Mouse (Mus musculus) erythroid progenitor cell, adult 5-6 weeks (primary cell): ENCODE data around the gene Ralb. TPM values are rescaled to one million over a fixed set of nuclear protein-coding genes. Genes with fewer than 3 reads are reported as not detected.

Experiments used
- ATAC-seq: replicated peaks from 2 replicates; pipeline ENCODE4 v1.8.0; 2016; ENCODE audit warnings: moderate number of reproducible peaks, mild to moderate bottlenecking, moderate TSS enrichment, inconsistent platforms; ENCODE audit not compliant: poor library complexity, low FRiP score, severe bottlenecking
- total RNA-seq, 2 experiments: library from RNA; stranded (forward) in 1 of 2; stranded (reverse) in 1 of 2; fragments of 150-400 nt in 1 of 2; fragments of 186-747, 209-891 nt in 1 of 2; gene quantifications; 2 replicates each; pipeline versions ENCODE4 v1.2.3 to v1.2.4; 2015 to 2017; ENCODE audit warnings: low replicate concordance in 2 of 2

Ralb gene
- total RNA-seq, 2 experiments from 2014 or later, result 2.2 to 10.1 TPM

- ATAC-seq, result no peak
Measured at GRCm38 (mm10) chr1:119457993-119458605, 46.5 kb downstream of the Ralb start.

DNA sequence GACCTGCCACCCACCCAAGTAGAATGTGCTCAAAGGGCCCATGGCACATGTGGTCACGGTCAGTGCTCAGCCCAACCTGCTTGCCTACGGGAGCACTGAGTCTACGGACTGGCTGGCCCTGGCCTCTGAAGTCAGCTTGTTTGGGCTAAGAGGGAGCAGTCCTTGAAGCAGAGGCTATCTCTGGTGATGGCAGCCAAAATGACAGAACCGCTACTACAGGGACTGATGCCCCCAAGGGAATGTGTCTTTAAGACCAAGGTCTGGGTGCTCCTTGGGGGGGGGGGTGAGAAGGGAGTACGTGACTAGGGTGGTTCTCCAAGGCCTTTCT is 47.1 kb downstream of the Ralb start:
- ATAC-seq, result no peak

GRCm38 (mm10) chr1:119456671-119457527 is 47.7 kb downstream of the Ralb start:
- ATAC-seq, result no peak

GRCm38 (mm10) chr1:119453731-119454130 is 50.9 kb downstream of the Ralb start:
- ATAC-seq, result no peak

DNA sequence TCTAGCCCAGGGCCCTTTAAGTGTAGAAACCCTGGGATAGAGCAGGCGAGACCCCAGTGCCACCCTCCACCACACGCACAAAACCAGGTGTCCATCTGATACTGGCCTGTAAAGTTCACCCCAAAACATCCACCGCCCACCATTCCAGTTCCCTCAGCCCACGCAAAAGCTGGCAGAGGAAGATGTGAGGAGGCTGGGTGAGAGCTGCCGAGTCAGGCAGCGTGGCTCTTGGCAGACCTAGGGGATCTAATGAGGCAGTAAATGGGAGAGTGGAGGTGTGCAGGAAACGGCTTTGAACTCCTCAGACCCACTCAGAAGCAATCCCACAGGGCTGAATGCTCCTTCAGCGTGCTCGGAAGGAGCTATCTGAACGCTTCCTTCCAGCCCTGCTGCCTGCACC is 53.2 kb downstream of the Ralb start:
- ATAC-seq, result no peak

GRCm38 (mm10) chr1:119450651-119451345 is 53.8 kb downstream of the Ralb start:
- no peak for ATAC-seq

GRCm38 (mm10) chr1:119446753-119447283 is 57.8 kb downstream of the Ralb start:
- no peak for ATAC-seq

DNA sequence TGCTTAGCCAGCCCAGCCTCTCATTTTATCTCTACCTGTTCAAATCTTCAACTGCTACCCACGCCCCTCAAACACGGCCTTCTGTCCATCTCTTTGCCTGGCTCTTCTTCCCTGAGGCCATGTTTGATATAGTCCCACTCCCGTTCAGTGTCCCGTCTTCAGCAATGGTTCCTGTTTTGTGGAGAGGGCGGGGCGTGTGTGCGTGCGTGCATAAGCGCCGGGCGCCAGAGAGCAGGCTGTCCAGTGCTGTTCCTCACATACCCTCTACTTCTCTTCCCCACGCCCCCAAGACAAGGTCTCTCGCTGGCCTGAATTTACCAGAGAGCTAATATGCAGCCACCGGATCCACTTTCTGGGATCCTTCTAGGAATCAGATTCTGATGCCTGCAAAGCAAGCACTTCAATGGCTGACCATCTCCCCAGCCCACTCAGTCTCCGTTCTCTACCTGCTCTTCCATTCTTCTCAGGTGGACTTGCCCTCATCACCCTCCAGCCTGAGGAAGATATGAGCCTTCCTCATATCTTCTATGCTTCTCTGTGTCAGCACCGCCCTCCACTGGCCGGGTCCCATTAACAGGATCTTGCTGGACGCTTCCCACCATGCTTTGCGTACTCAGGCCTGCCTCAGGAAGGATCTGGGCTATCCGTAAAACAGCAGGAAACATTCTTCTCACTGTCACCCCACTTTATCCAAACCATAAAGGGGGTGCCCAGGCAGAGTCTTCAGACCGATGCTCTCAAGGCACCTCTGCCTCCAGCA is 60.8 kb downstream of the Ralb start:
- no peak for ATAC-seq

- ATAC-seq, result no peak
Measured at GRCm38 (mm10) chr1:119442901-119443300, 61.7 kb downstream of the Ralb start.

- no peak for ATAC-seq
Measured at GRCm38 (mm10) chr1:119438105-119438637, 66.4 kb downstream of the Ralb start.

- ATAC-seq, result no peak
Measured at GRCm38 (mm10) chr1:119437401-119437800, 67.2 kb downstream of the Ralb start.

GRCm38 (mm10) chr1:119424141-119424860 is 80.3 kb downstream of the Ralb start:
- ATAC-seq, result no peak

- no peak for ATAC-seq
Measured at GRCm38 (mm10) chr1:119423510-119423909, 81.1 kb downstream of the Ralb start.

GRCm38 (mm10) chr1:119422460-119423015 is 82.1 kb downstream of the Ralb start:
- ATAC-seq, result no peak

DNA sequence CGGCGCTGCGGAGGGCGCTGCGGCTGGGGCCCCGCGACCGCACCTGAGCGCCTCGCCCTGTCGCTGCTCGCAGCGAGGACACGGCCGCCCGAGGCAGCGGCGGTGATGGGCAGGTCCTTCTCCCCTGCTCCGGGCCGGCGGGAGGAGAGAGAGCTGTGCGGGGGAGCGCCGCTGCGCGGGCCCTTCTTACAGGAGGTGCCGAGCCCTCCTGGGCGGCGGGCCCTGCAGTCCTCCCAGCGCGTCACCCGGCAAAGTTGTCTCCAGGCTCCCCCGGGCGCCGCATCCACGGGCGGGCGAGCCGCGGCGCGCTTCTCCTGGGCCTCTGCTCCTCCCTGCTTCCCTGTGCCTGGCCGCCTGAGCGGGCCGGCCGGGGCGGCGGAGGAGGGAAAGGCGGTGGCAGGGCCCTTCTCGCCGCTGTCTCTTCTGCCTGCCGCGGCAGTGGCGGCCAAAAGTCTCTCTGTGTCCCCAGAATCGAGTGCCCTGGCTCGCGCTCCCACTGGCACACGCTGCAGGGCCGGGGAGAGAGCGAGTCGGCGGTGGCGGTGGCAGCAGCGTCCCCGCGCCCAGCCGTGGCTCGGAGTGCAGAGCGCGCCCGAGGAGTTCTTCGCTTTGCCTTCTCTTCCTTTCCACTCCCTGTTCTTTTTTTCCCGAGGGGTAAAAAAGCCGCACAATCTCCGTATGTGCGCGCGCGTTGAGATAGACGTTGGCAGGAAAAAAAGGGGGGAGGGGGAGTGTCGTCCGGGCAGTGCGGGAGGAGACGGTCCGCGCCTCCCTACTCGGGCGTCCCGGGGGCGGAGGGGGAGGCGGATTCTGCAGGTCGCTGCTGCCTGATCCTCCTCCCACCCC is 82.8 kb downstream of the Ralb start, which contains the start of gene Inhbb:
Gene Inhbb (minus strand): TSS at position 673 of the 846 bp plus-strand sequence.
- no peak for ATAC-seq

DNA sequence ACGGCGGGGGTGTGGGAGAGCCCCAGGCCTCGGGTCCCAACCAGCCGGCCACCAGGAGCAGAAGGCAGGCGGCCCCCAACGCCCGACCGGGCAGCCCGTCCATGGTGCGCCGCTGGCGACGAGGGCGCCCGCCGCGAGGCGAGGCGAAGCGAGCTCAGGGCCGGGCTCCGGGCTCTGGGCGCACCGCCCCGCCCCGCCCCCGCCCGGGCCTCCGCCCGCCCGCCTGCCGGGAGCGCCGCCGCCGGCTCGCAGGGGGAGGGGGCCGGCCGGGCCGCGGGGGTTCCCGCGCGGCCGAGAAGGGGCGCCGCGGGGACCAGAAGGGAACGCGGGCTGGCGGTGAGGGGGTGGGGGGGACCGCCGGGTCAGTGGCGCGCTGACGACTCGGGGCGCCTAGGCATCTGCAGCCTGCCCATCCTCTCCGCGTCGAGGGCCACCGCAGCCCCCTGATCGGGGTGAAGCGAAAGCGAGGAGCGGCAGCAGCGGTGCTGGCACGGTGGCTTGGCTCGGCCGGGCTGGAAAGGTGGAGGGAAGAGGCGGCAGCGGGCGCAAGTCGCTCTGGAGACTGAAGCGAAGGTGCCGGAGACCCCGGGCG is 83.5 kb downstream of the Ralb start:
- ATAC-seq, result no peak
